In genomic region chr3:28417091-28417715, GRCm38 (mm10) we compare ENCODE assay signal across 17 mouse cellular contexts.
"Had no signal": no experiment of that assay in that cellular context is flagged by ENCODE, and none has a peak within 500 bp of the region (broad histone marks: within the 10 kb centered on the region; RNA-seq: fewer than 3 reads in every experiment).

No protein-coding gene starts in this region.

- DNase-seq: kidney, adult 18-20 months; kidney, adult 9 months; kidney, postnatal 14 days; kidney, postnatal 4 days; liver; lung, adult 18-20 months; lung, postnatal 14 days; lung, postnatal 4 days; midbrain, embryonic 14.5 days; thymus, adult 2 months; thymus, postnatal 36 days had no signal

- H3K27ac ChIP-seq: liver, embryonic 12.5 days; liver, embryonic 15.5 days; lung, embryonic 15.5 days; stomach, postnatal 0 days had no signal

- H3K9me3 ChIP-seq: liver, embryonic 12.5 days; liver, embryonic 15.5 days; lung, embryonic 15.5 days had no signal

- H3K4me1 ChIP-seq: liver, embryonic 12.5 days; liver, embryonic 15.5 days; lung, embryonic 15.5 days had no signal

- H3K9ac ChIP-seq: liver, embryonic 12.5 days; liver, embryonic 15.5 days; lung, embryonic 15.5 days had no signal

- H3K4me2 ChIP-seq: liver, embryonic 12.5 days; liver, embryonic 15.5 days; lung, embryonic 15.5 days; midbrain, embryonic 11.5 days had no signal

- H3K27me3 ChIP-seq: liver, embryonic 12.5 days; liver, embryonic 15.5 days; lung, embryonic 15.5 days had no signal

- H3K4me3 ChIP-seq: liver, embryonic 12.5 days; liver, embryonic 15.5 days; lung, embryonic 15.5 days had no signal

- H3K36me3 ChIP-seq: liver, embryonic 12.5 days; liver, embryonic 15.5 days; lung, embryonic 15.5 days had no signal

- ATAC-seq: intestine, embryonic 16.5 days; liver, embryonic 12.5 days had no signal
